Comparison of ENCODE assay signal across 23 mouse cellular contexts in the genomic region with DNA sequence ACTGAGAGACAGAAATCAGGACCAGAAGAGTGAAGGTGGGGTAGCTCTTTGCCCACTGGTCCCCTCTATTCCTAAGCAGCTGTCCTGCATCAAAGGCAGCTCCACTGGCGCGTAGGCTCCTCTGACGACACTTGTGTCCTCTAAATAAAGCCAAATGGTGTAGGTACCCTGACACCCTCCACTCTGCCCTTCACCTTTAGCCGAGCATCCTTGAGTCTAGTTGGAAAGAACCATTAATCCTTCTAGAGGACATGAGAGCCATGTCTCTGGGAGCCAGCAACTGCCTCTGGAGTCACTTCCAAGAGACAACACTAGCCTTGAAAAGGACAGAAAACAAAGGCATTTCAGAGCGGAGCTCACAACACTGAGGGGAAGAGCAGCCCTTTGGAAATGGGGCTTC. TPM values are rescaled to one million over a fixed set of nuclear protein-coding genes. Genes with fewer than 3 reads are reported as not detected.
A peak's percentile ranks its signal among the peaks of the same experiment; 100 is the strongest.
DNase-seq lines count a peak whose midpoint lies in the region; ATAC-seq and TF ChIP-seq lines count a peak whose summit lies in the region.
"Had no signal": no experiment of that assay in that cellular context is flagged by ENCODE, and none has a peak within 500 bp of the region (broad histone marks: within the 10 kb centered on the region; RNA-seq: fewer than 3 reads in every experiment).

No protein-coding gene starts in this region.

- no peak overlapping the region for H3K4me2 ChIP-seq in midbrain, embryonic 12.5 days (replicated peaks)
- H3K4me2 ChIP-seq in myocyte (ENCODE audit: low read depth): peak overlapping the region; percentile 66
- no peak overlapping the region for H3K4me2 ChIP-seq in forebrain, embryonic 14.5 days (ENCODE audit: low read length)
- H3K4me2 ChIP-seq: limb, embryonic 15.5 days; liver, embryonic 15.5 days; lung, embryonic 15.5 days; stomach, embryonic 15.5 days had no signal

- H3K4me1 ChIP-seq in midbrain, embryonic 12.5 days: peaks cover 30% of the 10 kb centered on the region
- peaks cover 8% of the 10 kb centered on the region for H3K4me1 ChIP-seq in forebrain, embryonic 14.5 days (ENCODE audit: control insufficient read depth, insufficient read depth, low read length)
- H3K4me1 ChIP-seq: liver, embryonic 15.5 days; lung, embryonic 15.5 days; stomach, embryonic 15.5 days had no signal

- ATAC-seq in midbrain, embryonic 12.5 days (ENCODE audit: low FRiP score, low read depth): no peak
- no peak for ATAC-seq in forebrain, embryonic 14.5 days
- ATAC-seq: intestine, postnatal 0 days had no signal

- H3K79me2 ChIP-seq in myocyte (ENCODE audit: control insufficient read depth, insufficient read depth): no peaks in the 10 kb centered on the region

- H3K9me3 ChIP-seq in midbrain, embryonic 12.5 days: no peaks in the 10 kb centered on the region
- no peaks in the 10 kb centered on the region for H3K9me3 ChIP-seq in forebrain, embryonic 14.5 days (replicated peaks; ENCODE audit: control insufficient read depth, low read length)
- H3K9me3 ChIP-seq: limb, embryonic 15.5 days; liver, embryonic 15.5 days; lung, embryonic 15.5 days; stomach, embryonic 15.5 days had no signal

- no peak overlapping the region for H3ac ChIP-seq in myocyte (ENCODE audit: control insufficient read depth, insufficient read length)

- no peaks in the 10 kb centered on the region; the same call in 1 of the 2 replicates for H3K27me3 ChIP-seq in midbrain, embryonic 12.5 days
- no peaks in the 10 kb centered on the region for H3K27me3 ChIP-seq in myocyte (ENCODE audit: control insufficient read depth, insufficient read depth, insufficient read length)
- no peaks in the 10 kb centered on the region for H3K27me3 ChIP-seq in forebrain, embryonic 14.5 days (replicated peaks; ENCODE audit: control insufficient read depth, insufficient read depth, low read length)
- H3K27me3 ChIP-seq: limb, embryonic 15.5 days; lung, embryonic 15.5 days; stomach, embryonic 15.5 days had no signal

- no peak overlapping the region for H3K9ac ChIP-seq in midbrain, embryonic 12.5 days (replicated peaks)
- no peak overlapping the region for H3K9ac ChIP-seq in forebrain, embryonic 14.5 days (ENCODE audit: low read length)
- H3K9ac ChIP-seq: limb, embryonic 15.5 days; liver, embryonic 15.5 days; lung, embryonic 15.5 days; stomach, embryonic 15.5 days had no signal

- H3K36me3 ChIP-seq in midbrain, embryonic 12.5 days: peaks cover 45% of the 10 kb centered on the region
- peaks cover 7% of the 10 kb centered on the region for H3K36me3 ChIP-seq in myocyte (ENCODE audit: control insufficient read depth, insufficient read depth)
- H3K36me3 ChIP-seq in forebrain, embryonic 14.5 days (ENCODE audit: control insufficient read depth, insufficient read depth, low read length): peaks cover 40% of the 10 kb centered on the region
- H3K36me3 ChIP-seq: liver, embryonic 15.5 days; lung, embryonic 15.5 days; stomach, embryonic 15.5 days had no signal

- TF ChIP-seq CTCF in layer of hippocampus, adult 2 months (conservative IDR thresholded peaks at IDR 0.05): no peak

- TF ChIP-seq POLR2A in myocyte (IDR thresholded peaks at IDR 0.05; ENCODE audit: insufficient read length, low read depth): no peak

- peak; percentile 37 for DNase-seq in adrenal gland, postnatal 10 days
- DNase-seq in adrenal gland, adult 18-20 months (ENCODE audit: low spot score in 2 of 2): no peak
- no peak for DNase-seq in layer of hippocampus, adult 2 months (ENCODE audit: low spot score in 2 of 2)
- no peak for DNase-seq in layer of hippocampus, adult 9-10 months (ENCODE audit: low spot score)
- no peak for DNase-seq in forebrain, embryonic 14.5 days (ENCODE audit: low spot score)
- no peak for DNase-seq in B cell, adult 2 months
- DNase-seq: cerebellum, adult 11 months; cerebellum, postnatal 25 days; embryo, embryonic 11 days; gastrocnemius, postnatal 14 days; heart, adult 18-20 months; kidney, postnatal 36 days; layer of hippocampus, adult 9-11 months; left cerebral cortex, postnatal 4 days; thymus, postnatal 25 days had no signal

- H3K4me3 ChIP-seq in layer of hippocampus, adult 2 months: no peak overlapping the region
- H3K4me3 ChIP-seq in midbrain, embryonic 12.5 days: no peak overlapping the region
- no peak overlapping the region for H3K4me3 ChIP-seq in myocyte
- no peak overlapping the region for H3K4me3 ChIP-seq in forebrain, embryonic 14.5 days (ENCODE audit: low read depth, low read length)
- H3K4me3 ChIP-seq: limb, embryonic 15.5 days; liver, embryonic 15.5 days; lung, embryonic 15.5 days; stomach, embryonic 15.5 days had no signal

- H3K27ac ChIP-seq in layer of hippocampus, adult 2 months: peak overlapping the region; percentile 81
- H3K27ac ChIP-seq in midbrain, embryonic 12.5 days (replicated peaks): peak overlapping the region; percentile 64; the same call in 1 of the 2 replicates
- no peak overlapping the region for H3K27ac ChIP-seq in forebrain, embryonic 14.5 days (ENCODE audit: low read depth, low read length)
- H3K27ac ChIP-seq: liver, embryonic 15.5 days; lung, embryonic 15.5 days; macrophage; stomach, embryonic 15.5 days had no signal

- 60% methylated on average over 5 of the region's 5 CpGs for WGBS in midbrain, embryonic 12.5 days
- 65% methylated on average over 5 of the region's 5 CpGs for WGBS in forebrain, embryonic 14.5 days

TF ChIP-seq in myocyte, 11 proteins besides CTCF, POLR2A, EP300 and RAD21:
- TF ChIP-seq TCF12 (IDR thresholded peaks at IDR 0.05; ENCODE audit: insufficient read depth, poor library complexity, severe bottlenecking) (no peak), E2F4 (IDR thresholded peaks at IDR 0.05; ENCODE audit: insufficient read depth) (no peak)

RNA-seq across cellular contexts. Expression of gene Olfm1, which starts 34.2 kb away (rescaled TPM):
- total RNA-seq in adrenal gland, postnatal 10 days (2021): 10 to 100 TPM; 34.7 to 45.6 TPM
- total RNA-seq in adrenal gland, adult 18-20 months (2021): 10 to 100 TPM; 38.0 to 38.7 TPM
- total RNA-seq in layer of hippocampus, adult 2 months (2021): 1,000 to 10,000 TPM; 1,799 to 1,811 TPM
- polyA plus RNA-seq in midbrain, embryonic 12.5 days (2016; fragmentation: Nextera tagmentation; extraction: Ambion mirVana): 105 and 125 TPM in 2 replicates
- polyA plus RNA-seq in myocyte (2012; fragmentation: generic; extraction: Trizol): 57.5 TPM
- polyA plus RNA-seq in forebrain, embryonic 14.5 days (2014; fragmentation: Nextera tagmentation; extraction: Ambion mirVana): 173 and 218 TPM in 2 replicates

Comparison
In these comparisons a context has a peak if more than half of its experiments do, and no peak if none do; other contexts are left out.
1. RNA of gene Olfm1, which starts 34.2 kb away (total RNA-seq): 1,799 to 1,811 TPM in layer of hippocampus, adult 2 months; 34.7 to 45.6 TPM in adrenal gland, postnatal 10 days and 38.0 to 38.7 TPM in adrenal gland, adult 18-20 months; every median in the first group is over 10 times any median in the second.